Mouse (Mus musculus): ENCODE data around the gene Slc22a1. TPM values are rescaled to one million over a fixed set of nuclear protein-coding genes. Genes with fewer than 3 reads are reported as not detected.
A peak's percentile ranks its signal among the peaks of the same experiment; 100 is the strongest.

The Slc22a1 gene
- polyA plus RNA-seq, 1 experiment from 2014 or later = 6.9 TPM

- Histone ChIP-seq H3K4me1 (no peaks in the 10 kb centered on the region), H3K9ac (no peak overlapping the region), H3K9me3 (replicated peaks) (no peaks in the 10 kb centered on the region), H3K36me3 (no peaks in the 10 kb centered on the region), H3K4me2 (no peak overlapping the region), H3K27me3 (no peaks in the 10 kb centered on the region), H3K4me3 (replicated peaks) (no peak overlapping the region), H3K27ac (no peak overlapping the region)
- 67% methylated on average over 7 of the region's 7 CpGs for WGBS
- no peak for ATAC-seq (replicated peaks; ENCODE audit: low FRiP score)
Observed at GRCm38 (mm10) chr17:12655826-12656225, 19.8 kb downstream of the Slc22a1 start.

- Histone ChIP-seq H3K36me3 (no peaks in the 10 kb centered on the region), H3K4me1 (no peaks in the 10 kb centered on the region), H3K27me3 (no peaks in the 10 kb centered on the region), H3K4me2 (no peak overlapping the region), H3K27ac (no peak overlapping the region), H3K9ac (no peak overlapping the region), H3K9me3 (replicated peaks) (no peaks in the 10 kb centered on the region), H3K4me3 (replicated peaks) (no peak overlapping the region)
- no peak for ATAC-seq (replicated peaks; ENCODE audit: low FRiP score)
- 83% methylated on average over 3 of the region's 3 CpGs for WGBS
Observed at GRCm38 (mm10) chr17:12654061-12654460, 21.6 kb downstream of the Slc22a1 start.

GRCm38 (mm10) chr17:12652604-12653003, 23.0 kb downstream of the Slc22a1 start:
- Histone ChIP-seq H3K27ac (no peak overlapping the region), H3K4me1 (no peaks in the 10 kb centered on the region), H3K9me3 (replicated peaks) (no peaks in the 10 kb centered on the region), H3K9ac (no peak overlapping the region), H3K36me3 (no peaks in the 10 kb centered on the region), H3K27me3 (no peaks in the 10 kb centered on the region), H3K4me2 (no peak overlapping the region), H3K4me3 (replicated peaks) (no peak overlapping the region)
- ATAC-seq (replicated peaks; ENCODE audit: low FRiP score) = no peak
- WGBS = 87% methylated on average over 11 of the region's 11 CpGs

- no peak overlapping the region for H3K9ac ChIP-seq
- ATAC-seq (replicated peaks; ENCODE audit: low FRiP score) = no peak
- no peak overlapping the region for H3K4me2 ChIP-seq
- H3K27ac ChIP-seq = no peak overlapping the region
- H3K4me3 ChIP-seq (replicated peaks) = no peak overlapping the region
- H3K4me1 ChIP-seq = no peaks in the 10 kb centered on the region
- no peaks in the 10 kb centered on the region for H3K9me3 ChIP-seq (replicated peaks)
- 93% methylated on average over 5 of the region's 5 CpGs for WGBS
- no peaks in the 10 kb centered on the region for H3K27me3 ChIP-seq
- H3K36me3 ChIP-seq = no peaks in the 10 kb centered on the region
Observed at GRCm38 (mm10) chr17:12645461-12645860, 30.2 kb downstream of the Slc22a1 start.

GRCm38 (mm10) chr17:12641087-12641486, 34.5 kb downstream of the Slc22a1 start:
- H3K4me3 ChIP-seq (replicated peaks) = no peak overlapping the region
- 0 out of 2 replicates have a peak, but pooled peaks cover 2% of the 10 kb centered on the region for H3K4me1 ChIP-seq
- H3K4me2 ChIP-seq = no peak overlapping the region
- ATAC-seq (replicated peaks; ENCODE audit: low FRiP score) = no peak
- no peaks in the 10 kb centered on the region for H3K36me3 ChIP-seq
- H3K27me3 ChIP-seq = no peaks in the 10 kb centered on the region
- 77% methylated on average over 4 of the region's 4 CpGs for WGBS
- H3K9me3 ChIP-seq (replicated peaks) = no peaks in the 10 kb centered on the region
- H3K27ac ChIP-seq = no peak overlapping the region
- no peak overlapping the region for H3K9ac ChIP-seq

GRCm38 (mm10) chr17:12639585-12639984, 36.0 kb downstream of the Slc22a1 start:
- no peaks in the 10 kb centered on the region for H3K36me3 ChIP-seq
- H3K4me1 ChIP-seq = 0 out of 2 replicates have a peak, but pooled peaks cover 2% of the 10 kb centered on the region
- H3K9me3 ChIP-seq (replicated peaks) = no peaks in the 10 kb centered on the region
- no peak overlapping the region for H3K4me3 ChIP-seq (replicated peaks)
- WGBS = 91% methylated on average over 3 of the region's 3 CpGs
- ATAC-seq (replicated peaks; ENCODE audit: low FRiP score) = no peak
- H3K27ac ChIP-seq = no peak overlapping the region
- H3K9ac ChIP-seq = no peak overlapping the region
- H3K27me3 ChIP-seq = no peaks in the 10 kb centered on the region
- H3K4me2 ChIP-seq = no peak overlapping the region

- H3K4me3 ChIP-seq (replicated peaks) = no peak overlapping the region
- no peaks in the 10 kb centered on the region for H3K27me3 ChIP-seq
- no peak for ATAC-seq (replicated peaks; ENCODE audit: low FRiP score)
- no peaks in the 10 kb centered on the region for H3K9me3 ChIP-seq (replicated peaks)
- H3K4me2 ChIP-seq = no peak overlapping the region
- peaks cover 20% of the 10 kb centered on the region for H3K4me1 ChIP-seq
- 0 out of 2 replicates have a peak overlapping the region, but pooled peaks have one; percentile 45 for H3K27ac ChIP-seq
- no peaks in the 10 kb centered on the region for H3K36me3 ChIP-seq
- 41% methylated on average over 4 of the region's 4 CpGs for WGBS
- H3K9ac ChIP-seq = no peak overlapping the region
Observed at GRCm38 (mm10) chr17:12634814-12635213, 40.8 kb downstream of the Slc22a1 start.

GRCm38 (mm10) chr17:12631771-12632600, 43.6 kb downstream of the Slc22a1 start:
- H3K4me3 ChIP-seq (replicated peaks) = no peak overlapping the region
- no peak overlapping the region for H3K4me2 ChIP-seq
- peaks cover 20% of the 10 kb centered on the region for H3K4me1 ChIP-seq
- ATAC-seq (replicated peaks; ENCODE audit: low FRiP score) = peak; percentile 90
- H3K9me3 ChIP-seq (replicated peaks) = no peaks in the 10 kb centered on the region
- H3K27ac ChIP-seq = peak overlapping the region; percentile 80
- 34% methylated on average over 7 of the region's 7 CpGs for WGBS
- H3K36me3 ChIP-seq = no peaks in the 10 kb centered on the region
- H3K27me3 ChIP-seq = no peaks in the 10 kb centered on the region
- no peak overlapping the region for H3K9ac ChIP-seq

- H3K9ac ChIP-seq = no peak overlapping the region
- H3K4me2 ChIP-seq = no peak overlapping the region
- H3K4me3 ChIP-seq (replicated peaks) = no peak overlapping the region
- 32% methylated on average over 6 of the region's 6 CpGs for WGBS
- H3K4me1 ChIP-seq = peaks cover 19% of the 10 kb centered on the region
- H3K27me3 ChIP-seq = no peaks in the 10 kb centered on the region
- peak; percentile 28; the same call in 1 of the 2 replicates for ATAC-seq (replicated peaks; ENCODE audit: low FRiP score)
- no peaks in the 10 kb centered on the region for H3K36me3 ChIP-seq
- H3K9me3 ChIP-seq (replicated peaks) = 0 out of 2 replicates have a peak, but pooled peaks cover 2% of the 10 kb centered on the region
- H3K27ac ChIP-seq = peak overlapping the region; percentile 80
Observed at GRCm38 (mm10) chr17:12630976-12631730, 44.5 kb downstream of the Slc22a1 start.

GRCm38 (mm10) chr17:12627983-12628382, 47.6 kb downstream of the Slc22a1 start:
- Histone ChIP-seq H3K4me2 (no peak overlapping the region), H3K4me1 (peaks cover 19% of the 10 kb centered on the region), H3K4me3 (replicated peaks) (no peak overlapping the region), H3K27ac (no peak overlapping the region), H3K9ac (no peak overlapping the region), H3K36me3 (no peaks in the 10 kb centered on the region), H3K9me3 (replicated peaks) (peaks cover 10% of the 10 kb centered on the region; the same call in 1 of the 2 replicates), H3K27me3 (no peaks in the 10 kb centered on the region)
- no peak for ATAC-seq (replicated peaks; ENCODE audit: low FRiP score)
- WGBS = 84% methylated on average over 4 of the region's 4 CpGs

- WGBS = 90% methylated on average over 2 of the region's 2 CpGs
- no peak for ATAC-seq (replicated peaks; ENCODE audit: low FRiP score)
- Histone ChIP-seq H3K27ac (no peak overlapping the region), H3K4me1 (no peaks in the 10 kb centered on the region), H3K4me2 (no peak overlapping the region), H3K9ac (no peak overlapping the region), H3K9me3 (replicated peaks) (no peaks in the 10 kb centered on the region), H3K27me3 (no peaks in the 10 kb centered on the region), H3K36me3 (no peaks in the 10 kb centered on the region), H3K4me3 (replicated peaks) (no peak overlapping the region)
Observed at GRCm38 (mm10) chr17:12619641-12620040, 56.0 kb downstream of the Slc22a1 start.

- no peaks in the 10 kb centered on the region for H3K27me3 ChIP-seq
- H3K4me1 ChIP-seq = no peaks in the 10 kb centered on the region
- no peak for ATAC-seq (replicated peaks; ENCODE audit: low FRiP score)
- H3K9ac ChIP-seq = no peak overlapping the region
- no peaks in the 10 kb centered on the region for H3K36me3 ChIP-seq
- 56% methylated on average over 4 of the region's 4 CpGs for WGBS
- no peak overlapping the region for H3K27ac ChIP-seq
- H3K4me2 ChIP-seq = no peak overlapping the region
- no peaks in the 10 kb centered on the region for H3K9me3 ChIP-seq (replicated peaks)
- no peak overlapping the region for H3K4me3 ChIP-seq (replicated peaks)
Observed at GRCm38 (mm10) chr17:12615429-12615828, 60.2 kb downstream of the Slc22a1 start.

Measured in kidney, embryonic 15.5 days (tissue).